Comparison of ENCODE assay signal across 19 mouse cellular contexts in genomic region chr7:68006074-68006473, GRCm38 (mm10). TPM values are rescaled to one million over a fixed set of nuclear protein-coding genes. Genes with fewer than 3 reads are reported as not detected.
DNase-seq lines count a peak whose midpoint lies in the region; ATAC-seq and TF ChIP-seq lines count a peak whose summit lies in the region.
"Had no signal": no experiment of that assay in that cellular context is flagged by ENCODE, and none has a peak within 500 bp of the region (broad histone marks: within the 10 kb centered on the region; RNA-seq: fewer than 3 reads in every experiment).

No protein-coding gene starts in this region.

- peaks cover 4% of the 10 kb centered on the region for H3K79me2 ChIP-seq in heart, adult 2 months (replicated peaks; ENCODE audit: control insufficient read depth, insufficient read depth, low read length)

- peaks cover 37% of the 10 kb centered on the region for H3K36me3 ChIP-seq in heart, embryonic 10.5 days
- H3K36me3 ChIP-seq in heart, adult 2 months (ENCODE audit: control insufficient read depth, insufficient read depth, low read length): peaks cover under 1% of the 10 kb centered on the region; the same call in 1 of the 2 replicates
- H3K36me3 ChIP-seq in heart, embryonic 15.5 days: peaks cover 19% of the 10 kb centered on the region; the same call in 1 of the 2 replicates
- peaks cover 26% of the 10 kb centered on the region for H3K36me3 ChIP-seq in neural tube, embryonic 13.5 days
- H3K36me3 ChIP-seq in neural tube, embryonic 15.5 days: peaks cover 12% of the 10 kb centered on the region

- 65% methylated on average over 7 of the region's 7 CpGs for WGBS in heart, embryonic 10.5 days
- WGBS in heart, adult 2 months: 82% methylated on average over 7 of the region's 7 CpGs
- 61% methylated on average over 7 of the region's 7 CpGs for WGBS in heart, embryonic 15.5 days
- 92% methylated on average over 7 of the region's 7 CpGs for WGBS in neural tube, embryonic 13.5 days
- 91% methylated on average over 7 of the region's 7 CpGs for WGBS in neural tube, embryonic 15.5 days

- no peaks in the 10 kb centered on the region for H3K27me3 ChIP-seq in heart, embryonic 10.5 days (ENCODE audit: insufficient read depth, poor library complexity, severe bottlenecking)
- no peaks in the 10 kb centered on the region for H3K27me3 ChIP-seq in heart, adult 2 months (ENCODE audit: control insufficient read depth, insufficient read depth, low read length)
- H3K27me3 ChIP-seq in heart, embryonic 15.5 days: no peaks in the 10 kb centered on the region
- no peaks in the 10 kb centered on the region for H3K27me3 ChIP-seq in neural tube, embryonic 13.5 days
- no peaks in the 10 kb centered on the region for H3K27me3 ChIP-seq in neural tube, embryonic 15.5 days (replicated peaks)
- H3K27me3 ChIP-seq: embryonic facial prominence, embryonic 12.5 days; forebrain, embryonic 15.5 days; hindbrain, embryonic 15.5 days; kidney, embryonic 15.5 days had no signal

- peaks cover 43% of the 10 kb centered on the region for H3K4me1 ChIP-seq in heart, embryonic 10.5 days
- H3K4me1 ChIP-seq in heart, adult 2 months (ENCODE audit: control insufficient read depth, insufficient read depth, low read length): peaks cover 13% of the 10 kb centered on the region
- H3K4me1 ChIP-seq in heart, embryonic 15.5 days (replicated peaks): peaks cover 35% of the 10 kb centered on the region
- peaks cover 25% of the 10 kb centered on the region for H3K4me1 ChIP-seq in neural tube, embryonic 13.5 days (replicated peaks)
- H3K4me1 ChIP-seq in neural tube, embryonic 15.5 days: peaks cover 9% of the 10 kb centered on the region
- H3K4me1 ChIP-seq: forebrain, embryonic 15.5 days had no signal

- TF ChIP-seq POLR2A in heart, adult 2 months (IDR thresholded peaks at IDR 0.05; ENCODE audit: insufficient read depth, low read depth, low read length): no peak

- intact Hi-C loops in heart, adult 2 months (cut with DNase I): no loop called here
- intact Hi-C loops in heart, postnatal 25 days (cut with DNase I): no loop called here

- H3K27ac ChIP-seq in heart, embryonic 10.5 days: peak overlapping the region; percentile 49; the same call in 1 of the 2 replicates
- no peak overlapping the region for H3K27ac ChIP-seq in heart, adult 2 months
- 0 out of 2 replicates have a peak overlapping the region, but pooled peaks have one; percentile 31 for H3K27ac ChIP-seq in heart, embryonic 15.5 days
- H3K27ac ChIP-seq in neural tube, embryonic 13.5 days (replicated peaks): 0 out of 2 replicates have a peak overlapping the region, but pooled peaks have one; percentile 23
- H3K27ac ChIP-seq in neural tube, embryonic 15.5 days (replicated peaks): no peak overlapping the region
- H3K27ac ChIP-seq: embryonic facial prominence, embryonic 12.5 days; forebrain, embryonic 15.5 days; hindbrain, embryonic 15.5 days; kidney, embryonic 15.5 days had no signal

- DNase-seq in heart, embryonic 10.5 days (ENCODE audit: low spot score): no peak
- DNase-seq in heart, adult 2 months: no peak
- no peak for DNase-seq in heart, postnatal 25 days (ENCODE audit: low spot score)
- DNase-seq: cerebellum, adult 11 months; cerebellum, adult 9-10 months; cerebellum, postnatal 25 days; gastrocnemius, postnatal 36 days; heart, adult 11 months; kidney, adult 2 months had no signal

- no peak overlapping the region for H3K9ac ChIP-seq in heart, adult 2 months (ENCODE audit: low read depth, low read length)
- no peak overlapping the region for H3K9ac ChIP-seq in heart, embryonic 15.5 days
- no peak overlapping the region for H3K9ac ChIP-seq in neural tube, embryonic 13.5 days
- no peak overlapping the region for H3K9ac ChIP-seq in neural tube, embryonic 15.5 days (replicated peaks)
- H3K9ac ChIP-seq: embryonic facial prominence, embryonic 12.5 days; forebrain, embryonic 15.5 days; hindbrain, embryonic 15.5 days; kidney, embryonic 15.5 days had no signal

- no peak for ATAC-seq in heart, embryonic 15.5 days (replicated peaks; ENCODE audit: insufficient number of reproducible peaks, insufficient read depth, low FRiP score, low read depth)
- ATAC-seq in neural tube, embryonic 13.5 days (ENCODE audit: low read depth): no peak
- ATAC-seq in neural tube, embryonic 15.5 days (ENCODE audit: low FRiP score): no peak
- ATAC-seq in megakaryocyte-erythroid progenitor cell, adult 5-6 weeks (replicated peaks; ENCODE audit: low FRiP score, low TSS enrichment, poor library complexity, severe bottlenecking): 0 out of 2 replicates have a peak, but pooled peaks have one; percentile 28
- no peak for ATAC-seq in activated CD4-positive, CD25-positive, alpha-beta regulatory T cell, adult 4 months
- ATAC-seq: forebrain, embryonic 15.5 days; intestine, embryonic 16.5 days had no signal

- TF ChIP-seq EP300 in heart, adult 2 months (IDR thresholded peaks at IDR 0.05; ENCODE audit: insufficient read depth, low read depth, low read length): no peak

- H3K4me3 ChIP-seq in heart, embryonic 10.5 days: no peak overlapping the region
- H3K4me3 ChIP-seq in heart, adult 2 months: no peak overlapping the region
- H3K4me3 ChIP-seq in heart, embryonic 15.5 days: no peak overlapping the region
- H3K4me3 ChIP-seq in neural tube, embryonic 13.5 days: no peak overlapping the region
- no peak overlapping the region for H3K4me3 ChIP-seq in neural tube, embryonic 15.5 days (replicated peaks)
- H3K4me3 ChIP-seq: embryonic facial prominence, embryonic 12.5 days; forebrain, embryonic 15.5 days; hindbrain, embryonic 15.5 days; kidney, embryonic 15.5 days had no signal

- H3K9me3 ChIP-seq in heart, embryonic 10.5 days: no peaks in the 10 kb centered on the region
- no peaks in the 10 kb centered on the region for H3K9me3 ChIP-seq in heart, embryonic 15.5 days (replicated peaks)
- no peaks in the 10 kb centered on the region for H3K9me3 ChIP-seq in neural tube, embryonic 13.5 days
- no peaks in the 10 kb centered on the region for H3K9me3 ChIP-seq in neural tube, embryonic 15.5 days (replicated peaks)
- H3K9me3 ChIP-seq: embryonic facial prominence, embryonic 12.5 days; forebrain, embryonic 15.5 days; hindbrain, embryonic 15.5 days; kidney, embryonic 15.5 days had no signal

- no peak for TF ChIP-seq CTCF in heart, adult 2 months (IDR thresholded peaks at IDR 0.05)

- H3K4me2 ChIP-seq in heart, embryonic 15.5 days: no peak overlapping the region
- H3K4me2 ChIP-seq in neural tube, embryonic 13.5 days: no peak overlapping the region
- H3K4me2 ChIP-seq in neural tube, embryonic 15.5 days: no peak overlapping the region
- H3K4me2 ChIP-seq: embryonic facial prominence, embryonic 12.5 days; forebrain, embryonic 15.5 days; hindbrain, embryonic 15.5 days; kidney, embryonic 15.5 days had no signal

RNA-seq across cellular contexts. Expression of gene Igf1r, which starts 53.4 kb away (rescaled TPM):
- polyA plus RNA-seq in heart, embryonic 10.5 days (2016; fragmentation: Nextera tagmentation; extraction: Ambion mirVana): 17.2 and 24.9 TPM in 2 replicates
- 10 to 100 TPM; 12.3 to 14.4 TPM for total RNA-seq in heart, adult 2 months (2021)
- 5.6 and 7.7 TPM in 2 replicates for polyA plus RNA-seq in heart, adult 2 months (2012; rRNA removed)
- 13.9 and 16.5 TPM in 2 replicates for polyA plus RNA-seq in heart, embryonic 15.5 days (2015; fragmentation: Nextera tagmentation; extraction: Ambion mirVana)
- 10 to 100 TPM; 12.7 to 18.8 TPM for total RNA-seq in heart, postnatal 25 days (2021)
- 23.7 and 28.5 TPM in 2 replicates for polyA plus RNA-seq in neural tube, embryonic 13.5 days (2015; fragmentation: Nextera tagmentation; extraction: Ambion mirVana)
- 19.0 and 20.8 TPM in 2 replicates for polyA plus RNA-seq in neural tube, embryonic 15.5 days (2015; fragmentation: Nextera tagmentation; extraction: Ambion mirVana)
- 40.8 and 53.2 TPM in 2 replicates for total RNA-seq in megakaryocyte-erythroid progenitor cell, adult 5-6 weeks (2014; fragmentation: Nextera tagmentation)
- total RNA-seq in megakaryocyte-erythroid progenitor cell, adult 5-6 weeks (2017): 21.4 and 27.0 TPM in 2 replicates
- 10 to 100 TPM; 11.3 to 19.2 TPM for polyA plus RNA-seq in activated CD4-positive, CD25-positive, alpha-beta regulatory T cell, adult 4 months (2017; shearing (Covaris generic))

Comparison
In these comparisons a context has a peak if more than half of its experiments do, and no peak if none do; other contexts are left out.
1. H3K27ac ChIP-seq: peak in heart, embryonic 10.5 days (single experiment), heart, embryonic 15.5 days (single experiment) and neural tube, embryonic 13.5 days (single experiment); none in heart, adult 2 months (single experiment) and neural tube, embryonic 15.5 days (single experiment).